Mouse (Mus musculus): Measurements from ENCODE around the gene Rbfox3.

Rbfox3 gene

DNA sequence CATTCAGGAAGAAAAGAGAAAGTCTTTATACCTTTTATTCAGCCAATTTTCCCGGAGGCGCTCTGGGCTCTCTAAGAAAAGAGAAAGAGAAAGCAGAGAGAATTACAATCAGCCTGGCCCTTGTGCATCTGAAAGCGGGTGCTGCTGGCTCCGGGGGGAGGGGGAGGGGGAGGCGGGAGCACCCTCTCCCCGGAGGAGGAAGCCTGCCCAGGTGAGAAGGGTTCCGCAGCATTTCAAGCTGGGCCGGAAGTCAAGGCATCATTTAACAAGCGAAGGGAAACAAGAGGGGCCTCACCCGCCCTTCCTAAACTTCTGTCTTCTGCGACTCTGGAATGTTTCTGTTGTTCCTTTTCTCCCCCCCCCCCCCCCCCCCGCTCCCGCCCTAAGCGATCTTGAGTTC, 301.3 kb downstream of the Rbfox3 start:
- intact Hi-C loops (cut with DNase I), result no loop called here

GRCm38 (mm10) chr11:118609236-118610000, 302.0 kb downstream of the Rbfox3 start:
- intact Hi-C loops (cut with DNase I), result no loop called here

- intact Hi-C loops (cut with DNase I), result no loop called here
Measured at GRCm38 (mm10) chr11:118607927-118608326, 303.5 kb downstream of the Rbfox3 start.

DNA sequence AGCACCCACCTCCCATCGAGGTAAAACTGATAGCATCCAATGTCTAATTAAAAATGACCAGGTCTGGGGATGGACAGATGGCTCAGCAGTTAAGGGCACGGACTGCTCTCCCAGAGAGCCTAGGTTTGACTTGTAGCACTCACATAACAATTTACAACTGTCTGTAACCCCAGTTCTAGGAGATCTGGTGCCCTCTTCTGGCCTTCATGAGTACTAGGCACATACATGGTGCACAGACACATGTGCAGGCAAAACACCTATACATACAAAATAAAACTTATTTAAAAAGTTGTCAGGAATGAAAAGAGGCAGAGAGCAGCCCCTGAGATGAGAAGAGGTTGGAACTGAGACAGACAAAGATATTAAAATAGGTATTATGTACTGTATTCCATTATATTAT, 305.8 kb downstream of the Rbfox3 start:
- intact Hi-C loops (cut with DNase I), result no loop called here

DNA sequence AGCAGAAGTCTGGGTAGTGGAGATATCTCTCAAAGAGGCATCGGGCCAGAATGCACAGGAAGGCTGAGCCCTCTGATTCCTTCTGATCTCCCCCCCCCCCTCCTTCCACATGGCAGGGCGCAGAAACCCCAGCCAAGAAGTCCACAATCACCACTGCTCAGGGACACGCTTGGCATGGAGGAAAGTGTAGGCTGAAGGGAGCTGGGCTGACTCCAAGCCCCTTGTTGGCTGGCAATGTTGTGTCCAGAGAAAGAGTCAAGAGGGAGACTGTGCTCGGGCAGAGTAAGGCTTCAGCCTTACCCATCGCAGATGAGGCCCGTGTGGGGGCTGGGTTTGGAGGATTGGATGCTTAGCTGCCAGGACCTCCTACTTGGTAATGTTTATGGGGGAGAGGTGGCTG, 307.2 kb downstream of the Rbfox3 start:
- intact Hi-C loops (cut with DNase I), result no loop called here

DNA sequence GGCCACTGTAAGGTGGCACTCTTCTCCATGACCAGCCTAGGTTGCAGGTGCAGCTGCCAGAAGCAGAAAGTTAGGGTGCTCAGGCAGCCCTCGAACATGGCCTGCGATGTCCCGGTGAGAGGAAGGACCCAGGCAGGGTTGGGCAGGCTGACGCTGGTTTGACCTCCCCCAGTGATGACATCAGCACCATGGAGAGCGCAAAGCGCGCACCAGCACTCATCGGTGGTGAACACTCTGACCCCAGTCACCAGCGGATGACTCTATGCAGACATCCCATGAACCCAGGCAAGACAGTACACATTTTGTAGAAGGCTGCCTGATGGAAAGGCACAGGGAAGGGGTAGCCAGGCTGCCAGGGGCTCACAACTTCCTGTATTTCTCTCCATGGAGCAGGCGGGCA, 308.3 kb downstream of the Rbfox3 start:
- intact Hi-C loops (cut with DNase I), result no loop called here

- intact Hi-C loops (cut with DNase I), result no loop called here
Measured at GRCm38 (mm10) chr11:118601484-118601883, 309.9 kb downstream of the Rbfox3 start.

DNA sequence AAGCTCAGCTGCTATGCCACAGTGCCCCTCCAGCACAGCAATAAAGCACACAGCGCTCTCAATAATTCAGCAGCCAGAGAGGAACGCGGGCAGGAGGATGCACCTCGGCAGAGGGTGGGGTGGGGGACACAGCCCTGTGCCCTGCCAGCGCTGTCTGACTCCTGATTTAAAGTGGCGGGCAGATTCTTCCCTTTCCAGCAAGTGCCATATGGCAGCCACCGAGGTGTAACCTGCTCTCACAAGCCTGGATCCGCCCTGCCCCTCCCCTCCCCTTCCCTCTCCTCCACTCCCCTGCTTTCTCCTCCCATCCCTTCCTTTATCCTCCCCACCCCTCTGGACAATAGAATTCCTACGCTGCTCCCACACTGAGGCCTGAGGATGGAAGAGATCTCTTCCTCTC, 311.2 kb downstream of the Rbfox3 start:
- intact Hi-C loops (cut with DNase I), result no loop called here

- intact Hi-C loops (cut with DNase I), result no loop called here
Measured at GRCm38 (mm10) chr11:118598726-118599125, 312.7 kb downstream of the Rbfox3 start.

DNA sequence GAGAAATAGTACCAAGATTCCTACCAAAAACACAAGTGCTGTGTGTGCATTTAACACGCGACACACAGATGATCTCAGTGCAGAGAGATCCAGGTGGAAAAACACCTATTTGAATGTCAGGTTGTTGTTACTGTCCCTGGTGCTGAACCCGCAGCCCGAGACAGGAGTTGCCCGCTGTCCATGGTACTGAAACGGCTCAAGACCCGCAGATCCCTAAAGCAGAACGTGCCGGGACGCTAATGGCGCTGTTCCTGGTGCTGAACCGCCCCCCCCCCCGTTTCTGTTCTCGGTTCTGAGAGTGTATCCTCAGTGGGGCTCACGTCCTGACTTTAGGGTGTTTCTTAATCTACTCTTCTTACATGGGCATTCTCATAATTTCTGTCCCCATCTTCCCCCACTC, 326.6 kb downstream of the Rbfox3 start:
- intact Hi-C loops (cut with DNase I), result no loop called here

DNA sequence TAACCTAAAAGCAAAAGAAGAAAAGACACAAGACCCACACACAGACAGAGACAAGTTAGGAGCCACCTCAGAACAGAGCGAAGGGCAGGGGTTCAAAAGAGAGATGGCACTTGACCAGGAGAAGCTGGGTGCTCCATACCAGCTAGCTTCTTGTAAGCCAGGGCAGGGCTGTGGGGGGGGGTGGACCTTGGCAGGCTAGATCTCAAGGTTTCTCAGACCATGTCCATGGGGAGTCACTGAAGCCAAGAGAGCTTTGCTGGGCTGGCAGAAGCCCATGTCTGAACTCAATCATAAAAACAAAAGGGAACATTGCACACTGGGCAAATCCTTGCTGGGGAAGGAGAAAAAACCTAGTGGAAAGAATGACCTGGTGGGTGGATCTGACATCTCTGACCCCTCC, 327.4 kb downstream of the Rbfox3 start:
- intact Hi-C loops (cut with DNase I), result no loop called here

- intact Hi-C loops (cut with DNase I), result no loop called here
Measured at GRCm38 (mm10) chr11:118583573-118583972, 327.8 kb downstream of the Rbfox3 start.

GRCm38 (mm10) chr11:118581019-118581418, 330.4 kb downstream of the Rbfox3 start:
- intact Hi-C loops (cut with DNase I), result no loop called here

- intact Hi-C loops (cut with DNase I), result no loop called here
Measured at GRCm38 (mm10) chr11:118579622-118580021, 331.8 kb downstream of the Rbfox3 start.

- intact Hi-C loops (cut with DNase I), result no loop called here
Measured at GRCm38 (mm10) chr11:118577271-118577670, 334.1 kb downstream of the Rbfox3 start.

DNA sequence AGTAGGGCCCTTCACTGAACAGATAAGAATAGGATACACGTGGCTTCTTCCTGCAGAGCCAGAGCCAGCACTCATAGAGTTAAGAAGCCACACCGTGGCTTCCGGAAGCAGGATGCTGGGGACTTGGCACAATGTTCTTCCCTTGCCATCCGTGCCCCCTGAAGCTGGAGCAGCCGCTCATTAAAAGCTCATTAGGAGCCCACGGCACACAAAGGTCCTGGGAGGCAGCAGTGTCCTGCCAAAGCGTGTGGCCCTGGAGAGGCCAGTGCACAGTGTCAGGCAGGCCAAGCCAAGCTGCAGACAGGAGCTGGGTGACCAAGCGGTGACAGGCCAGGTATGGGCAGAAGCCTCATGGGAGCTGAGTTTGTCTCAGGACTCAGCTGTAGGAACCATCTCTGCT, 334.8 kb downstream of the Rbfox3 start:
- intact Hi-C loops (cut with DNase I), result no loop called here

- intact Hi-C loops (cut with DNase I), result no loop called here
Measured at GRCm38 (mm10) chr11:118574418-118574817, 337.0 kb downstream of the Rbfox3 start.

DNA sequence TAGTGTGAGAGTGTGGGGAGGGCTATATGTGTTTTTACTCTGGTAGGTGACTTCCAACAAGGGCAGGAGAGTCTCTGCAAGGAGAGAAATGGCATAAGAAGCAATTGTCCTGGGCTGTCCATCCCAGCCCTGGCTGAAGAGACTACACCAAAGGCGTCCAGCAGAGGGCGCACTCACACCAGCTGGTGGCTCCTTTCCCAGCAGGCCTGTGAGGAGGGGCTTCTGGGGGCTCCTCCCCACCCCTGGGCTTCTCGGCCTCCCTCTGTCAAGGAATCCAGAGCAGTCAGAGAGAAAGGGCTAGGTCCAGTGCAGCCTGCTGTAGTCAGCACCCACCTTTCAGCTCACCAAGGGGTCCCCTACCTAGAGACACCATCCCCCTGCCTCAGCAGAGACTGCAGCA, 337.8 kb downstream of the Rbfox3 start:
- intact Hi-C loops (cut with DNase I), result loop anchor here (2.0 kb wide), 1 partner anchor 167 kb away; no protein-coding TSS in a partner anchor

DNA sequence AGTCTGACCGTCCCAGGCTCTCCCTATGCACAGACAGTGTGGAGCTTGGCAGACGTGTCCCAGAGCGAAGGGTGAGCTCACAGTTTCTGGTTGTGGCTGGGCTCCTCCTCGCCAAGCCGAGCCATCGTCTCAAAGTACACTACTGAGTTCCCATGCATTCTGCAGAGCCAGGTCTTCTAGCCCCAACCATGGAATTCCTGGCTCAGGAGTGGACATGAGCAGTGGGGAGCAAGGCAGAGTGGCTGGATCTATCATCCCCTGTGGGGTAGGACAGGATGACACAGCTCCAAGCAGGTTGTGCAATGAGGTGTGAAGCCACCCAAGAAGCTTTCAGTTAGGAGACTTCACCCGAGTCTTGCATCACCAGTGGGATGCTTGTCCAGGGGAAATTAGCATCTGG, 338.4 kb downstream of the Rbfox3 start:
- intact Hi-C loops (cut with DNase I), result loop anchor here (2.0 kb wide), 1 partner anchor 168 kb away; no protein-coding TSS in a partner anchor

DNA sequence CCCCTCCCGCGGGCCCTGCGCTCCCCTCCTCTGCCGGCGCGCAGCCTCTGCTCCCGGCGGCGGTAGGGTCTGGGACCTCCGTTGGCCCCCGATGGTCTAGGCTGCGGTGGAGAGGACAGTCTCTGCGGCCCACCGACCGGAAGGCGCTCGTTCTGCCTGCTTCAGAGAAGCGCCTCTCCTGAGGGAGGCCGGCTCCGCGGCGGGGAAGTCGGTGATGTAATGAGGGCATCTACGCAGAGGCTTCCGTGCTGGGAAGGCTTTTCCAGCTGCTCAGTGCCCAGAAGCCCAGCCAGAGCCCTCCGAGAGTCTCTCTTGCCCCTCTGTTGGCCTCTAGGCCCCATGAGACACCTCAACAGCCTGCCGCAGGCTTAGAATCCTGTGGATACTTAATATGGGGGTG, 341.2 kb downstream of the Rbfox3 start:
- intact Hi-C loops (cut with DNase I), result no loop called here

- intact Hi-C loops (cut with DNase I), result no loop called here
Measured at GRCm38 (mm10) chr11:118569571-118570062, 341.8 kb downstream of the Rbfox3 start.

GRCm38 (mm10) chr11:118563877-118564276, 347.5 kb downstream of the Rbfox3 start:
- intact Hi-C loops (cut with DNase I), result no loop called here

- intact Hi-C loops (cut with DNase I), result no loop called here
Measured at GRCm38 (mm10) chr11:118562847-118563246, 348.6 kb downstream of the Rbfox3 start.

Data from adrenal gland (tissue).